Mouse (Mus musculus): ENCODE measurements around the gene Aff1.

DNA sequence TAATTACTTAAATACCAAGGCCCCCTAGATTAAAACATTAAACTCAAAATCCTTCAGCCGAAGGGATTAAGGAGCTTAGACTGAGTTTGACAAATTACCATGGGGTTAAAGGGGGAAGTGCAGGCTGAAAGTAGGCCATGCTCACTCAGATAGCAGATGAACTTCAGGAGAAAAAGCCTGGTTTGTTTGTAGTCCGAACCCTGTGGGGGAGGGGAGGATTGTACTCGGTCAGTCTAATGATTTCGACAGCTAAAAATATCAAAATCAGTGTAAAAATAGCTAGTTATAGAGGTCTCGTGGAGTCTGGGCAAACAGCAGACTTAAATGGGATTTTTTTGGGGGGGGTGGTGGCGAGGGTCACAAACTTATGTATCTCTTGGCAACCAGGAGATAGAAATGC, 96.3 kb downstream of the Aff1 start:
- TF ChIP-seq GATA1 (IDR thresholded peaks at IDR 0.05; ENCODE audit: borderline replicate concordance, low read length): no peak
- TF ChIP-seq FLI1 (IDR thresholded peaks at IDR 0.05; ENCODE audit: low read length): no peak

Measured in megakaryocyte, embryonic 14.5 days (primary cell).